Mouse (Mus musculus): ENCODE data around the gene Cenpf.

The Cenpf gene

GRCm38 (mm10) chr1:189687654-189688387 lies at the start of gene Cenpf:
TSS of gene Cenpf (minus strand) at chr1:189688086.
- DNase-seq, result peak; percentile 99

- peak; percentile 15 for DNase-seq
Measured at GRCm38 (mm10) chr1:189732156-189732555, 44.3 kb upstream of the Cenpf start.

- DNase-seq, result no peak
Measured at GRCm38 (mm10) chr1:189731697-189732096, 43.8 kb upstream of the Cenpf start.

- peak; percentile 28 for DNase-seq
Measured at GRCm38 (mm10) chr1:189729141-189729815, 41.4 kb upstream of the Cenpf start.

- no peak for DNase-seq
Measured at GRCm38 (mm10) chr1:189728784-189729115, 40.9 kb upstream of the Cenpf start.

- DNase-seq, result peak; percentile 96
Measured at GRCm38 (mm10) chr1:189727884-189728783, 40.2 kb upstream of the Cenpf start, which contains the start of gene Ptpn14. TSS of gene Ptpn14 (plus strand) at chr1:189728268.

GRCm38 (mm10) chr1:189727346-189727883 lies 39.5 kb upstream of the Cenpf start:
- peak; percentile 91 for DNase-seq

- peak; percentile 39 for DNase-seq
Measured at GRCm38 (mm10) chr1:189726121-189726520, 38.2 kb upstream of the Cenpf start.

- DNase-seq, result no peak
Measured at GRCm38 (mm10) chr1:189718600-189718999, 30.7 kb upstream of the Cenpf start.

- no peak for DNase-seq
Measured at GRCm38 (mm10) chr1:189717546-189717945, 29.7 kb upstream of the Cenpf start.

GRCm38 (mm10) chr1:189715915-189716797 lies 28.3 kb upstream of the Cenpf start:
- DNase-seq, result peak; percentile 53

GRCm38 (mm10) chr1:189709001-189709400 lies 21.1 kb upstream of the Cenpf start:
- DNase-seq, result no peak

- DNase-seq, result peak; percentile 69
Measured at GRCm38 (mm10) chr1:189707419-189707818, 19.5 kb upstream of the Cenpf start.

- DNase-seq, result no peak
Measured at GRCm38 (mm10) chr1:189707014-189707413, 19.1 kb upstream of the Cenpf start.

GRCm38 (mm10) chr1:189706040-189706645 lies 18.3 kb upstream of the Cenpf start:
- no peak for DNase-seq

GRCm38 (mm10) chr1:189703591-189703990 lies 15.7 kb upstream of the Cenpf start:
- no peak for DNase-seq

- DNase-seq, result peak; percentile 46
Measured at GRCm38 (mm10) chr1:189703156-189703555, 15.3 kb upstream of the Cenpf start.

- peak; percentile 86 for DNase-seq
Measured at GRCm38 (mm10) chr1:189700990-189701389, 13.1 kb upstream of the Cenpf start.

- no peak for DNase-seq
Measured at GRCm38 (mm10) chr1:189700186-189700585, 12.3 kb upstream of the Cenpf start.

GRCm38 (mm10) chr1:189698416-189698815 lies 10.5 kb upstream of the Cenpf start:
- DNase-seq, result peak; percentile 30

- DNase-seq, result no peak
Measured at GRCm38 (mm10) chr1:189695321-189695720, 7.4 kb upstream of the Cenpf start.

Measured in kidney, postnatal 10 days (tissue).